Mouse (Mus musculus): ENCODE results near the gene Zc3h18. TPM values are rescaled to one million over a fixed set of nuclear protein-coding genes. Genes with fewer than 3 reads are reported as not detected.

Zc3h18 gene
- total RNA-seq, 1 experiment = 90.4 TPM

DNA sequence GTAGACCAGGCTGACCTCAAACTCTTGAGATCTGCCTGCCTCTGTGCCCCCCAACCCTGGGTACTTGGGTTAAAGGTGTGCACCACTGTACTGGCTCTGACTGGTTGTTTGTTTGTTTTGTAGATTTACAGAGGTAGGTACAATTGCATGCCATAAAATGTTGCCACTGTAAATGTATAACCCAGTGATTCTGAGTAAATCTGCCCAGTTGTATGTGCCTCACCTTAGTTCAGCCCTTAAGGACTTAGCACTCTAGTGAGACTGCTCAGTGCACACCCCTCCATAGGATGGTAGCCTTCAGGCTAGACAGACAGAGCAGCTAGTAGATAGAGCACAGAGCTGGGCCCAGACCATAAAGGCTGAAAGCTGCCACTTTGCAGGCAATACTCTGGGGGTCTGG is 17.3 kb downstream of the Zc3h18 start:
- H3K4me3 ChIP-seq (ENCODE audit: insufficient read depth in 1 of 2, low read depth in 1 of 2, low read length in 2 of 2, poor library complexity in 1 of 2, severe bottlenecking in 1 of 2) = no peak overlapping the region
- TF ChIP-seq MAFK (IDR thresholded peaks at IDR 0.05; ENCODE audit: insufficient read depth, low read depth, low read length) = no peak
- TF ChIP-seq HCFC1 (IDR thresholded peaks at IDR 0.05; ENCODE audit: borderline replicate concordance, insufficient read depth, low read length) = no peak
- no peak for TF ChIP-seq CHD2 (IDR thresholded peaks at IDR 0.05; ENCODE audit: low read depth, low read length)
- TF ChIP-seq ZNF384 (IDR thresholded peaks at IDR 0.05; ENCODE audit: low read depth, low read length) = no peak
- no peak for TF ChIP-seq ZC3H11A (IDR thresholded peaks at IDR 0.05; ENCODE audit: borderline replicate concordance, low read depth, low read length)
- in situ Hi-C loops (cut with MboI; ENCODE audit: low sequenced_read_pairs in 2 of 2, unreplicated experiment in 2 of 2) = no loop called here

DNA sequence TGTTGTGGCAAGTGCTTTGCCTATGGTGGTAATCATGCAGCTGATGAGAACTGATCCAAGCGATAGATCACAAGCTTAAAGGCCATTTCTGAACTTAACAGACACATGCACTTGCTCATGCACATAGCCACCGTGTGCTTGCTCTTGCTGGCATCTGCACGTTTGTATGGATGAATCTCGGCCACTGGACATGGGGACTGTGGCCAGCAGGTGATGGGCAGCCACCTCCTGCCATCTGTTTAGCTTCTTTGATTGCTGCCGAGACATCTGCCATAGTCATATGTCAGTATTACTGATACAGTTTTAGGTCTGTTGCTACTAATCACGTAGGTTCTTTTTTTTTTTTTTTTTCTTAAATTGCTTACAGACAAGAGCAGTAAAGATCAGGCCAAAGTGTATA is 18.9 kb downstream of the Zc3h18 start:
- no peak for DNase-seq (ENCODE audit: low read depth, low spot score)
- in situ Hi-C loops (cut with MboI; ENCODE audit: low sequenced_read_pairs in 2 of 2, unreplicated experiment in 2 of 2) = no loop called here
- TF ChIP-seq ZNF384 (IDR thresholded peaks at IDR 0.05; ENCODE audit: low read depth, low read length) = no peak
- no peak for TF ChIP-seq CHD2 (IDR thresholded peaks at IDR 0.05; ENCODE audit: low read depth, low read length)
- TF ChIP-seq ZC3H11A (IDR thresholded peaks at IDR 0.05; ENCODE audit: borderline replicate concordance, low read depth, low read length) = no peak
- TF ChIP-seq MAFK (IDR thresholded peaks at IDR 0.05; ENCODE audit: insufficient read depth, low read depth, low read length) = no peak
- no peak for TF ChIP-seq HCFC1 (IDR thresholded peaks at IDR 0.05; ENCODE audit: borderline replicate concordance, insufficient read depth, low read length)
- no peak overlapping the region for H3K9ac ChIP-seq (ENCODE audit: insufficient read depth, low read depth, low read length, poor library complexity, severe bottlenecking)
- no peak overlapping the region for H3K4me3 ChIP-seq (ENCODE audit: insufficient read depth in 1 of 2, low read depth in 1 of 2, low read length in 2 of 2, poor library complexity in 1 of 2, severe bottlenecking in 1 of 2)
- H3K36me3 ChIP-seq (ENCODE audit: control insufficient read depth, insufficient read depth, low read length, poor library complexity, severe bottlenecking) = peaks cover 42% of the 10 kb centered on the region
- no peak overlapping the region for H3K27ac ChIP-seq (ENCODE audit: insufficient read depth, low read depth, low read length, poor library complexity, severe bottlenecking)
- no peaks in the 10 kb centered on the region; a peak in 1 of 4 replicates for H3K4me1 ChIP-seq (ENCODE audit: control insufficient read depth in 2 of 2, insufficient read depth in 2 of 2, low read length in 2 of 2, poor library complexity in 1 of 2)
- no peaks in the 10 kb centered on the region for H3K9me3 ChIP-seq (ENCODE audit: control insufficient read depth, insufficient read depth, low read depth, low read length)

More for the DNA sequence above, 17.3 kb downstream of the Zc3h18 start:
- H3K9ac ChIP-seq (ENCODE audit: insufficient read depth, low read depth, low read length, poor library complexity, severe bottlenecking) = no peak overlapping the region
- peaks cover 35% of the 10 kb centered on the region for H3K36me3 ChIP-seq (ENCODE audit: control insufficient read depth, insufficient read depth, low read length, poor library complexity, severe bottlenecking)
- no peak for DNase-seq (ENCODE audit: low read depth, low spot score)
- H3K9me3 ChIP-seq (ENCODE audit: control insufficient read depth, insufficient read depth, low read depth, low read length) = no peaks in the 10 kb centered on the region
- no peak overlapping the region for H3K27ac ChIP-seq (ENCODE audit: insufficient read depth, low read depth, low read length, poor library complexity, severe bottlenecking)
- no peaks in the 10 kb centered on the region; a peak in 1 of 4 replicates for H3K4me1 ChIP-seq (ENCODE audit: control insufficient read depth in 2 of 2, insufficient read depth in 2 of 2, low read length in 2 of 2, poor library complexity in 1 of 2)

DNA sequence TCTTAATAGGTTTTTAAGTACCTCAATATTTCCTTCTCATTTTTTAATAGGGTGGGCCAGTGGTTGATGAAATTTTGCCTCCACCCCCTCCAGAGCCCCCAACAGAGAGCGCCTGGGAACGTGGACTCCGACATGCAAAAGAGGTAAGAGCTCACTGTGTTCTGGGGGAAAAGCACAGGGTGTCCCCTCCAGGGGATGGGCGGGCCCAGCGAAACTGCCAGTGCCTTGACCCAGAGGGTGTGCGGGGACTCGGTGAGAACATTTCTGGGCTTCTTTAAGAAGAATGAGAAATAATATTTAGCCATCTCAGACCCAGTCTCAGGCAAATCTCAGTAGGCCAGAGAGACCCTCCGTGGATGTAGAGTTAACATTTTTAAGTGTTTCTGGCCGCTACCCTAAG is 21.8 kb downstream of the Zc3h18 start:
- TF ChIP-seq ZC3H11A (IDR thresholded peaks at IDR 0.05; ENCODE audit: borderline replicate concordance, low read depth, low read length) = no peak
- TF ChIP-seq HCFC1 (IDR thresholded peaks at IDR 0.05; ENCODE audit: borderline replicate concordance, insufficient read depth, low read length) = no peak
- TF ChIP-seq MAFK (IDR thresholded peaks at IDR 0.05; ENCODE audit: insufficient read depth, low read depth, low read length) = no peak
- no peak for TF ChIP-seq CHD2 (IDR thresholded peaks at IDR 0.05; ENCODE audit: low read depth, low read length)
- no peak for TF ChIP-seq ZNF384 (IDR thresholded peaks at IDR 0.05; ENCODE audit: low read depth, low read length)
- no peak overlapping the region for H3K9ac ChIP-seq (ENCODE audit: insufficient read depth, low read depth, low read length, poor library complexity, severe bottlenecking)
- in situ Hi-C loops (cut with MboI; ENCODE audit: low sequenced_read_pairs in 2 of 2, unreplicated experiment in 2 of 2) = no loop called here
- no peak overlapping the region for H3K4me3 ChIP-seq (ENCODE audit: insufficient read depth in 1 of 2, low read depth in 1 of 2, low read length in 2 of 2, poor library complexity in 1 of 2, severe bottlenecking in 1 of 2)
- no peak for DNase-seq (ENCODE audit: low read depth, low spot score)
- no peaks in the 10 kb centered on the region; a peak in 1 of 4 replicates for H3K4me1 ChIP-seq (ENCODE audit: control insufficient read depth in 2 of 2, insufficient read depth in 2 of 2, low read length in 2 of 2, poor library complexity in 1 of 2)
- H3K36me3 ChIP-seq (ENCODE audit: control insufficient read depth, insufficient read depth, low read length, poor library complexity, severe bottlenecking) = peaks cover 56% of the 10 kb centered on the region
- no peak overlapping the region for H3K27ac ChIP-seq (ENCODE audit: insufficient read depth, low read depth, low read length, poor library complexity, severe bottlenecking)
- H3K9me3 ChIP-seq (ENCODE audit: control insufficient read depth, insufficient read depth, low read depth, low read length) = no peaks in the 10 kb centered on the region

DNA sequence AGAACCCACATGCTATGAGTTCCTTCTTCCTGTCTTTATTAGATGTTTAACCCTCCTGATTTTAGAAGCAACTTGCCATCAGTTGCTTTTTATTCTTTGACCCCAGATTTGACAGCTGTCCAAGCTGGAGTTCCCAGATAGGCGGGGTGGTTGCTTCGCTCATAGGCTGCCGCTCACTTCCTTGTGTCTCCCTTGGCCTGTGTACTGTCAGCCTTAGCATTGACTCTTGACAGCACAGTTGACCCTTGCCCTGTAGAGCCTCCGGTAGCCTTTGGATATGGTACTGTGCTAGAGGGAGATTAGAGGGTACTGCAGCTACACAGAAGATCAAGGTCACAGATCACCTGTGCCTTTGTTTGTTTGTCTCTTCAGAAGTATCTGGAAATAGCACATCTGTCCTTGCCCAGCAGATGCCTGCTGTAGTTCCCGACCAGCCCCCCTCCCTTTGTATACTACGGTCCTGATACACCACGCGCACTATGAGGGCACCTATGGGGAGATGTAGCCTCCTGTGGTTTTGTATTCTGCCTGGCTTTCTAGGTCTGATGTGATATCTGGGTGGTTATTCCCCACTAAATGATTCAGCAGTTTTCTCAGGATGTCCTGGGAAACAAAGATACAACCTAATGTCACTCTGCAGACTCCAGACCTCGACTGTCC is 28.9 kb downstream of the Zc3h18 start:
- no peak for TF ChIP-seq CHD2 (IDR thresholded peaks at IDR 0.05; ENCODE audit: low read depth, low read length)
- TF ChIP-seq HCFC1 (IDR thresholded peaks at IDR 0.05; ENCODE audit: borderline replicate concordance, insufficient read depth, low read length) = no peak
- no peak for TF ChIP-seq ZC3H11A (IDR thresholded peaks at IDR 0.05; ENCODE audit: borderline replicate concordance, low read depth, low read length)
- H3K9me3 ChIP-seq (ENCODE audit: control insufficient read depth, insufficient read depth, low read depth, low read length) = no peaks in the 10 kb centered on the region
- H3K4me3 ChIP-seq (ENCODE audit: insufficient read depth in 1 of 2, low read depth in 1 of 2, low read length in 2 of 2, poor library complexity in 1 of 2, severe bottlenecking in 1 of 2) = no peak overlapping the region
- no peaks in the 10 kb centered on the region for H3K4me1 ChIP-seq (ENCODE audit: control insufficient read depth in 2 of 2, insufficient read depth in 2 of 2, low read length in 2 of 2, poor library complexity in 1 of 2)
- H3K9ac ChIP-seq (ENCODE audit: insufficient read depth, low read depth, low read length, poor library complexity, severe bottlenecking) = no peak overlapping the region
- H3K36me3 ChIP-seq (ENCODE audit: control insufficient read depth, insufficient read depth, low read length, poor library complexity, severe bottlenecking) = peaks cover 77% of the 10 kb centered on the region
- DNase-seq (ENCODE audit: low read depth, low spot score) = no peak
- in situ Hi-C loops (cut with MboI; ENCODE audit: low sequenced_read_pairs in 2 of 2, unreplicated experiment in 2 of 2) = no loop called here
- H3K27ac ChIP-seq (ENCODE audit: insufficient read depth, low read depth, low read length, poor library complexity, severe bottlenecking) = no peak overlapping the region

Data from ES-E14 (cell line).